Mouse (Mus musculus): ENCODE measurements around the gene Porcn.
A peak's percentile ranks its signal among the peaks of the same experiment; 100 is the strongest.

The Porcn gene

GRCm38 (mm10) chrX:8206015-8206693, at the start of gene Porcn:
Porcn (minus strand) TSS chrX:8206525.
- DNase-seq (ENCODE audit: inconsistent ontology term): peak; percentile 92

GRCm38 (mm10) chrX:8255807-8256206, 49.5 kb upstream of the Porcn start:
- no peak for DNase-seq (ENCODE audit: inconsistent ontology term)

GRCm38 (mm10) chrX:8253711-8254110, 47.4 kb upstream of the Porcn start:
- DNase-seq (ENCODE audit: inconsistent ontology term): no peak

- peak; percentile 90 for DNase-seq (ENCODE audit: inconsistent ontology term)
These were observed 46.3 kb upstream of the Porcn start, which contains the start of gene Ftsj1 for GRCm38 (mm10) chrX:8252334-8253285. Ftsj1 (minus strand) TSS chrX:8252406.

- DNase-seq (ENCODE audit: inconsistent ontology term): no peak
These were observed 45.5 kb upstream of the Porcn start for GRCm38 (mm10) chrX:8251789-8252333.

- no peak for DNase-seq (ENCODE audit: inconsistent ontology term)
These were observed 42.3 kb upstream of the Porcn start for GRCm38 (mm10) chrX:8248542-8249120.

GRCm38 (mm10) chrX:8247680-8248079, 41.4 kb upstream of the Porcn start:
- no peak for DNase-seq (ENCODE audit: inconsistent ontology term)

GRCm38 (mm10) chrX:8238804-8239395, 32.6 kb upstream of the Porcn start:
- DNase-seq (ENCODE audit: inconsistent ontology term): peak; percentile 91

GRCm38 (mm10) chrX:8236704-8237103, 30.4 kb upstream of the Porcn start:
- no peak for DNase-seq (ENCODE audit: inconsistent ontology term)

GRCm38 (mm10) chrX:8233602-8234001, 27.3 kb upstream of the Porcn start:
- DNase-seq (ENCODE audit: inconsistent ontology term): no peak

GRCm38 (mm10) chrX:8230272-8230671, 23.9 kb upstream of the Porcn start:
- no peak for DNase-seq (ENCODE audit: inconsistent ontology term)

- no peak for DNase-seq (ENCODE audit: inconsistent ontology term)
These were observed 17.1 kb upstream of the Porcn start for GRCm38 (mm10) chrX:8223473-8223872.

GRCm38 (mm10) chrX:8222678-8223421, 16.5 kb upstream of the Porcn start:
- DNase-seq (ENCODE audit: inconsistent ontology term): peak; percentile 81

- DNase-seq (ENCODE audit: inconsistent ontology term): no peak
These were observed 16.0 kb upstream of the Porcn start for GRCm38 (mm10) chrX:8222296-8222677.

GRCm38 (mm10) chrX:8219651-8220050, 13.3 kb upstream of the Porcn start:
- DNase-seq (ENCODE audit: inconsistent ontology term): no peak

GRCm38 (mm10) chrX:8218114-8218513, 11.8 kb upstream of the Porcn start:
- DNase-seq (ENCODE audit: inconsistent ontology term): no peak

- DNase-seq (ENCODE audit: inconsistent ontology term): no peak
These were observed 11.1 kb upstream of the Porcn start for GRCm38 (mm10) chrX:8217383-8217782.

GRCm38 (mm10) chrX:8211490-8212207, 5.3 kb upstream of the Porcn start:
- no peak for DNase-seq (ENCODE audit: inconsistent ontology term)

GRCm38 (mm10) chrX:8209720-8210119, 3.4 kb upstream of the Porcn start:
- DNase-seq (ENCODE audit: inconsistent ontology term): no peak

GRCm38 (mm10) chrX:8207224-8207623, 899 bp upstream of the Porcn start:
- no peak for DNase-seq (ENCODE audit: inconsistent ontology term)

Data from Muller cell, postnatal 12 days (primary cell).